Mouse (Mus musculus) urinary bladder, postnatal 25 days (tissue): Measurements from ENCODE around the gene Mynn.

Experiments
- DNase-seq: peaks from one replicate; pipeline ENCODE4 v3.0.0; 2022; ENCODE audit warnings: low spot score

The Mynn gene

DNA sequence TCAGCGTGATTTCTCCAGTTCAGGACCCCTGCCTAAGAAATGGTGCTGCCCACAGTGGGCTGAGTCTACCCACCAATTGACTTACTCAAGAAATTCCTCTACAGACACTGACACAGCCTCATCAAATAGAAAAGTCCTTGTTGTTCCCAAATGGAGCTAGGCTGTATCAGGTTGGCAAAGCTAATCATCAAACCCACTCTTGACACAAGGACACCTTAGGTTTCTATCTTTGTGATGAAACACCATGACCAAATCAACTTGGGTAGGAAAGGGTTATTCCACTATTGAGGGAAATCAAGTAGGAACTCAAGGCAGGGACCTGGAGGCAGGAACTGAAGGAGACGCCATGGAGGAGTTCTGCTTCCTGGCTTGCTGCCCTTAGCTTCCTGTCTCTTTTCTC, 42.3 kb downstream of the Mynn start, which contains the start of gene Lrriq4:
Gene Lrriq4, plus strand, starts transcription at position 301 of the 400 bp plus-strand sequence.
- no peak for DNase-seq

DNA sequence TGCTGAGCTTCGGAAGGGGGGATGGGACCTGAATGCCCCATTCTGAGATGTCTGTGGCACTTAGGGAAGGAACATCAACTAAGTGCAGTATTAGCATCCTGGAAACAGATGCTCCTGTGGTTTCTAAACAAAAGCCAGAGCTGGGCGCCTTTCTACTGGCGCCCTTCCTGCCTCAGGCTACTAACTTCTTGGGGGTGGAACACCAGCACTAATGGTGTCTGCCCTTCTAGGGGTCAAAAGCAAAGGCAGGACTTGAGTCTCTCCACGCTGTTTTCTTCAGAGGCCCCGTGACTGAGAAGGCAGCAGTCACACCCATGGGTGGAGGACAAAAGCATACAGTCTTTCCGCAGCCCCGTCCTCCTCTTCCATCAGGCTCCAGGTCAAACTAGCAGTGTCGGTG, 44.9 kb downstream of the Mynn start:
- DNase-seq = no peak

DNA sequence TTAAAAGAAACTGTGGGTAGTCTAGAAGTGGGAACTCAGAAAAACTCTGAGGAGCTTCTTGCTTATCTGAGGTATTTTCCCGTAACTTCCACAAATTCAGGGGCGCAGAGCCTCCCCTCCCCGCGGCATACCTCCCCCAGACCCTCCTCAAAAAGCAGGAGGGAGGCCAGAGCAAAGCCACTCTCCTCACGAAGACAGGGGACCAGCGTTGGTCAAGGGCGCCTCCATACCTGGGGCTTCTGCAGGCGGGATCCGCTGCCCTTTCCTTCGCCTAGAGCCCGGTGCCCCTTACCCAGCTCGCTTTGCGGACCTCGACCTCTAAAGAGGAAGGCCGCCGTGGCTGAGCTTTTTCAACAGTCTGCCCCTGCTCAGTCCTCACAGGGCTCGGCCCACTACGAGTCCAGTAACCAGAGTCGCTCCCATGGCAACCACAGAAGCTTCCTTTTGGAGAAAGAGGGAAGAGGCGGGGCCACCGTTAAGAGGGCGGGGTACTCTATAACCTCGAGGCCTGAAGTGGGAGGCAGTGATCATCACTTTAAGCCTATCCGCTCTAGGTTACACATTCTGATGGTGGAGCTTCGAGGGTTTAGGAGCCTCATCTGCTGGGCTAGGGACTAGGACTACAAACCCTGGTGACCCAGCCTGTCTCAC, 45.7 kb downstream of the Mynn start, which contains the start of gene Lrrc34:
Gene Lrrc34, minus strand, starts transcription at position 430 of the 651 bp plus-strand sequence.
- DNase-seq = no peak

DNA sequence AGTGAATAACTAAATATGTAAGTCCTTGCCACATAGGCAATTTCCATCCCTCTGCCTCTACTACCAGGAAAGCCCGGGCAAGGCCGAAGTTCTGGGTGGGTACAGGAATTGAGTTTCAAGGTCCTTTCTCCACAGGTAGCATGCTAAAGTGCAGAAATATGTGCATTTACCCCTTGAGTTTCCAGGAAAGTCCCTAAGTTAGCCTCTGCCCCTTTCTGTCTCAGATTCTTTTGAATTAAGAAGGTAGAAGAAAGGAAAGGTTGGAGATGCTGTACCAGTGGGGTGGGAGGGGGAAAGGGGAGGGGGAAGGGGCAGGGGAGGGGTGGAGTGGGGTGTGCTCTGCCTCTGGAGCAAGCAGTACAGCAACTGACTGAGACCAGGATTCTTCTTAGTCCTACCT, 46.6 kb downstream of the Mynn start:
- DNase-seq = no peak

DNA sequence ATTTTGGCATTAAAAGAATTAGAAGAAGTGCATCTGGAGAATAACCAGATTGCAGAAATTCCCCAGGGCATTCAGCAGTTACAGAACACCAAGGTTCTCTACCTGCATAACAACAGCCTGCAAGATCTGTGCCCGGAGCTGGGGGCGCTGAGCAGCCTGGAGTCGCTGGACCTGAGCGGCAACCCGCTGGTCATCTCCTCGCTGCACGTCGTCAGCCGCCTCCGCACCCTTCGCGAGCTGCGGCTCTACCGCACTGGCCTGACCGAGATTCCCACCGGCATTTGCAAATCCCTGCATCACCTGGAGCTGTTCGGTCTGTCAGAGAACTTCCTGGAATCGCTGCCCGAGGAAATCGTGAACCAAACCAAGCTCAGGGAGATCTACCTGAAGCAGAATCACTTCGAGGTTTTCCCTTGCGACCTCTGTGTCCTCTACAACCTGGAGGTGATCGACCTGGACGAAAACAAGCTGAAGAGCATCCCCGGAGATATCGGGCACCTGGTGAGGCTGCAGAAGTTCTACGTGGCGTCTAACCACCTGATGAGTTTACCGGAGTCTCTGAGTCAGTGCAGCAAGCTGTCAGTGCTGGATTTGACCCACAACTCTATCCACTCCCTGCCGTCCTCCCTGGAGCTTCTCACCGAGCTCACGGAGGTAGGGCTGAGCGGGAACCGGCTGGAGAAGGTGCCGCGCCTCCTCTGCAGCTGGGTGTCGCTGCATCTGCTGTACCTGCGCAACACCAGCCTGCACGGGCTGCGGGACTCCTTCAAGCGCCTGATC, 48.4 kb downstream of the Mynn start:
- peak; percentile 15 for DNase-seq

DNA sequence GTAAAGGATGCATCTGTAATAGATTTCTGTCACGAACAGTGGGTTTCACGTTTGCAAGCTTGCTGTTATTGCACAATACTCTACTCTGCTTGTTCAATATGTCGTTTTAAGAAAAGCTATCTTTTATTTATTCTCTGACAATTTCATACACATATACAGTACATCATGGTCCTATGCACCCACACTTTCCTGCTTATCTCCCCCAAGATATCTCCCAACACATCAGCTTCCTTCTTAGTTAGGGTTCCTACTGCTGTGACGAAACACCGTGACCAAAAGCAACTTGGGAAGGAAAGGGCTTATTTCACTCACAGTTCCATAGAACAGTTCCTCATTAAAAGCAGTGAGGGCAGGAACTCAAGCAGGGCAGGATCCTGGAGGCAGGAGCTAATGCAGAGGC, 54.1 kb downstream of the Mynn start:
- DNase-seq = no peak

DNA sequence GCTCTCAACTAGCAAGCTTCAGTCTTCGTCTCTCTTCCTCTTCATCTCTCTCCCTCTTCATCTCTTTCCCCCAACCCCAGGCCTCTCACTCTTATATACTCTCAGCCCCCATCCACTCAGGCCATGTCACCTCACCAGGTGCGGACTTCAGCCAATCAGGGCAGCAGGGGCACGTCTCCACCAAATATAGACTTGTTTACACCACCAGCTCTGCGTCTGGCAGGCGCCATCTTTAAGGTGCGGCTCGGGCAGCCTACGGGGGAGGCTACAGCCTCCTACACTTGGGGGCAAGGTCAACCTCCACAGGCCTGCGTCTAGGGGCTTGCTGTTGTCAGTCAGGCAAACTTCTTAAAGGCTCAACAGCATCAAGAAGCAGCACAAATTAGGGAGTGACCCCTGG, 56.6 kb downstream of the Mynn start:
- no peak for DNase-seq
